In genomic region chr4:64087675-64088074, GRCm38 (mm10) we compare ENCODE assay signal across 19 mouse cellular contexts. TPM values are rescaled to one million over a fixed set of nuclear protein-coding genes. Genes with fewer than 3 reads are reported as not detected.
"Had no signal": no experiment of that assay in that cellular context is flagged by ENCODE, and none has a peak within 500 bp of the region (broad histone marks: within the 10 kb centered on the region; RNA-seq: fewer than 3 reads in every experiment).

No protein-coding gene starts in this region.

- H3K4me3 ChIP-seq: kidney, embryonic 15.5 days; liver, embryonic 13.5 days; neural tube, embryonic 12.5 days; neural tube, embryonic 15.5 days had no signal

- H3K27ac ChIP-seq: kidney, embryonic 15.5 days; liver, embryonic 13.5 days; neural tube, embryonic 12.5 days; neural tube, embryonic 15.5 days; stomach, postnatal 0 days had no signal

- H3K4me2 ChIP-seq: kidney, embryonic 15.5 days; liver, embryonic 13.5 days; midbrain, embryonic 11.5 days; neural tube, embryonic 12.5 days; neural tube, embryonic 15.5 days had no signal

- H3K4me1 ChIP-seq: kidney, embryonic 15.5 days; liver, embryonic 13.5 days; neural tube, embryonic 12.5 days; neural tube, embryonic 15.5 days had no signal

- H3K9me3 ChIP-seq: kidney, embryonic 15.5 days; liver, embryonic 13.5 days; neural tube, embryonic 12.5 days; neural tube, embryonic 15.5 days had no signal

- DNase-seq: kidney, postnatal 10 days; kidney, postnatal 36 days; liver, embryonic 13.5 days; lung, adult 2 months; lung, postnatal 14 days; lung, postnatal 4 days; midbrain, embryonic 14.5 days; right cerebral cortex, adult 18-20 months; right cerebral cortex, postnatal 14 days; right cerebral cortex, postnatal 4 days; thymus, adult 2 months; thymus, postnatal 14 days; thymus, postnatal 4 days had no signal

- H3K9ac ChIP-seq: kidney, embryonic 15.5 days; liver, embryonic 13.5 days; neural tube, embryonic 12.5 days; neural tube, embryonic 15.5 days had no signal

- H3K36me3 ChIP-seq: kidney, embryonic 15.5 days; liver, embryonic 13.5 days; neural tube, embryonic 12.5 days; neural tube, embryonic 15.5 days had no signal

- H3K27me3 ChIP-seq: kidney, embryonic 15.5 days; liver, embryonic 13.5 days; neural tube, embryonic 12.5 days; neural tube, embryonic 15.5 days had no signal

RNA-seq across cellular contexts. Expression of gene Tnc, which starts 40.9 kb away (rescaled TPM):
- total RNA-seq: megakaryocyte-erythroid progenitor cell, adult 5-6 weeks had no signal
